Mouse (Mus musculus): ENCODE results near the gene Sox12.

Sox12 gene

GRCm38 (mm10) chr2:152397680-152398435, at the start of gene Sox12:
Gene Sox12 (minus strand): TSS chr2:152398063.
- WGBS = under 1% methylated on average over 104 of the region's 104 CpGs

- 42% methylated on average over 5 of the region's 5 CpGs for WGBS
Observed at GRCm38 (mm10) chr2:152447461-152447860, 49.6 kb upstream of the Sox12 start.

GRCm38 (mm10) chr2:152446642-152447041, 48.8 kb upstream of the Sox12 start:
- 75% methylated on average over 2 of the region's 2 CpGs for WGBS

GRCm38 (mm10) chr2:152443281-152443680, 45.4 kb upstream of the Sox12 start:
- WGBS = 60% methylated on average over 8 of the region's 8 CpGs

GRCm38 (mm10) chr2:152442322-152442721, 44.5 kb upstream of the Sox12 start:
- 92% methylated on average over 4 of the region's 4 CpGs for WGBS

- WGBS = 98% methylated on average over 2 of the region's 2 CpGs
Observed at GRCm38 (mm10) chr2:152439833-152440232, 42.0 kb upstream of the Sox12 start.

GRCm38 (mm10) chr2:152438963-152439362, 41.1 kb upstream of the Sox12 start:
- WGBS = 72% methylated on average over 1 of the region's 1 CpGs

- WGBS = 6% methylated on average over 23 of the region's 23 CpGs
Observed at GRCm38 (mm10) chr2:152436983-152437860, 39.4 kb upstream of the Sox12 start.

- 82% methylated on average over 7 of the region's 7 CpGs for WGBS
Observed at GRCm38 (mm10) chr2:152436405-152436901, 38.6 kb upstream of the Sox12 start.

- WGBS = 81% methylated on average over 2 of the region's 2 CpGs
Observed at GRCm38 (mm10) chr2:152428481-152428880, 30.6 kb upstream of the Sox12 start.

- 5% methylated on average over 12 of the region's 12 CpGs for WGBS
Observed at GRCm38 (mm10) chr2:152427493-152427892, 29.6 kb upstream of the Sox12 start.

GRCm38 (mm10) chr2:152415786-152416185, 17.9 kb upstream of the Sox12 start:
- WGBS = 95% methylated on average over 3 of the region's 3 CpGs

GRCm38 (mm10) chr2:152415287-152415686, 17.4 kb upstream of the Sox12 start, which contains the start of gene 6820408C15Rik:
Gene 6820408C15Rik (plus strand): TSS chr2:152415587.
- WGBS = 26% methylated on average over 4 of the region's 4 CpGs

GRCm38 (mm10) chr2:152414591-152415165, 16.8 kb upstream of the Sox12 start, which contains the start of gene Zcchc3:
Gene Zcchc3 (minus strand): TSS chr2:152415027.
- under 1% methylated on average over 65 of the region's 65 CpGs for WGBS

GRCm38 (mm10) chr2:152413765-152414584, 16.1 kb upstream of the Sox12 start:
- 1% methylated on average over 86 of the region's 86 CpGs for WGBS

- 16% methylated on average over 21 of the region's 21 CpGs for WGBS
Observed at GRCm38 (mm10) chr2:152413158-152413764, 15.4 kb upstream of the Sox12 start.

GRCm38 (mm10) chr2:152412526-152413157, 14.8 kb upstream of the Sox12 start:
- WGBS = 24% methylated on average over 15 of the region's 15 CpGs

- WGBS = 42% methylated on average over 7 of the region's 7 CpGs
Observed at GRCm38 (mm10) chr2:152411471-152411870, 13.6 kb upstream of the Sox12 start.

GRCm38 (mm10) chr2:152410971-152411371, 13.1 kb upstream of the Sox12 start:
- 9% methylated on average over 15 of the region's 15 CpGs for WGBS

GRCm38 (mm10) chr2:152409781-152410180, 11.9 kb upstream of the Sox12 start:
- WGBS = 89% methylated on average over 6 of the region's 6 CpGs

Measured in cerebral cortex, adult 2 months (tissue).